Mouse (Mus musculus) brain, embryonic 14.5 days (tissue): ENCODE measurements around the gene Olfr190. TPM values are rescaled to one million over a fixed set of nuclear protein-coding genes. Genes with fewer than 3 reads are reported as not detected.
"Not testable (repeated sequence)": the region's sequence is repeated elsewhere in the genome, so short reads cannot be mapped to it uniquely, and the experiment has no call there.

Experiments used
- DNase-seq: peaks from one replicate; pipeline ENCODE4 v3.0.0-alpha.2; 2011; ENCODE audit warnings: low read depth
- CTCF ChIP-seq: fragments of 200-500 bp; IDR thresholded peaks from 2 replicates; pipeline ENCODE4 v1.5.1; 2012; ENCODE audit warnings: inconsistent platforms, mild to moderate bottlenecking, moderate library complexity, borderline replicate concordance; ENCODE audit not compliant: insufficient read depth, insufficient read length; ENCODE audit errors: extremely low read depth
- POLR2A ChIP-seq: fragments of 200-500 bp; IDR thresholded peaks from 2 replicates; pipeline ENCODE4 v1.6.1; 2012; ENCODE audit warnings: mild to moderate bottlenecking, inconsistent platforms, borderline replicate concordance; ENCODE audit not compliant: poor library complexity, insufficient read depth, insufficient read length, severe bottlenecking; ENCODE audit errors: extremely low read depth
- polyA plus RNA-seq: library from polyadenylated mRNA; depleted of rRNA; stranded (reverse); fragments of >200 nt; gene quantifications from 2 replicates; pipeline ENCODE4 v1.2.3, GENCODE M21; 2012; rRNA removed

The Olfr190 gene
- not detected in 2 replicates for polyA plus RNA-seq

- no peak for DNase-seq
- TF ChIP-seq CTCF (no peak), POLR2A (no peak)
Observed at GRCm38 (mm10) chr16:59077905-59078304, at the start of gene Olfr190. TSS of gene Olfr190 (minus strand) at chr16:59078005.

DNA sequence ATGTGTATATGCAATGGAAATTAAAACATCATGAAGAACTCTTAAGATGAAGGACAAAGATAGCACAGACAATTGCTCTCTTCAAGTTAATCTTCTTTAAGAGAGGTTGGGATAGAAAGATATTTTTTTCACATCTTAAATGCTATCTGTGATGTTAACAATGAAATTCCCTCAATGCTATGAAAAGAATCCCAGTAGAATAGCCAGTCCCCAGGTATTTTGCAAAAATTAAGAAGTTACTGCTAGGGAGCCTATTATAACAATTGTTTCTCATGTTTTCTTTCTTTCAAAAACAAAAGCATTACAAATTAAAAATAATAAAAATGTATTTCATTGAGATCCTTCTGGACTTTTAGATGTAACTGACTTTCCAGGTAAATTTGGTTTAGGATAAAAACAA, 43.2 kb upstream of the Olfr190 start, which contains the start of gene Olfr194:
Olfr194 (minus strand) TSS at position 101 of the 400 bp plus-strand sequence.
- no peak for TF ChIP-seq CTCF
- no peak for TF ChIP-seq POLR2A
- DNase-seq = no peak

DNA sequence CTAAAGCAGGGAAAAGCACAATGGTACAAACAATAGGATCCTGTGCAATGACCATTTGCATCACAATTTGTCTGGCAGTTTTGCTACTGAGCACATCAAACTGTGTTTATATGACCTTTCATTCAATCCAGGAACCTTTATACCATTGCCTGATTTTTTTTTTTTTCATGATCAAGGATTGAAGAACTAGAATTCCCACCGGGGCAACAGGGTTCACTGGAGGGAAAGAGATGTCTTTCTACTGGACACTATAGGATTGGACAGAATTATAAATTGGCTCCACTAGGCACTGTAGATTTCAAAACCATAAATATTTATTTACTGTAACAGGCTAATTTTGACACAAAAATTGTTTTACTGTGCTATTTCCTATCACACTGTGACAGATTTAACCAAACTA, 34.0 kb upstream of the Olfr190 start, which contains the start of gene Olfr193:
Olfr193 (minus strand) TSS at position 101 of the 400 bp plus-strand sequence.
- TF ChIP-seq POLR2A = no peak
- no peak for TF ChIP-seq CTCF
- no peak for DNase-seq

GRCm38 (mm10) chr16:59108522-59108921, 30.7 kb upstream of the Olfr190 start:
- not testable (repeated sequence) for DNase-seq

DNA sequence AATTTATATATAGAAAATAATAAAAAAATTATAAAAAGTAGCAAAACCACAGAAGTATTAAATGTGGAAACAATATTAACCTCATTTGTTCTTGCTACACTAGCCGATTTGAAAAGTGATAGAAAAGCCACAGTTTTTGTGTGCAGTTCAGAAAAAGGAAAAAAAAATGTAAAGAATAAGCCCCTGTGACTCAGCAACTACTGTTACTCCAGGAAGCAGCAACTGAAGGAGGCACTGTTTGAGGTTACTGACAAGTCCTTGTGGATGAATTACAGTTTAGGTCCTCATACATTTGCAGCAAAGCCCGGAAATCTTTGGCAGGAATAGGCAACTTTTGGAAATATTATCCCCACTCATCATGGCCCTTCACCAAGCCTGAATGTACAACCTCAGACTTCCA, 27.5 kb upstream of the Olfr190 start:
- DNase-seq = no peak
- TF ChIP-seq POLR2A (no peak), CTCF (no peak)

DNA sequence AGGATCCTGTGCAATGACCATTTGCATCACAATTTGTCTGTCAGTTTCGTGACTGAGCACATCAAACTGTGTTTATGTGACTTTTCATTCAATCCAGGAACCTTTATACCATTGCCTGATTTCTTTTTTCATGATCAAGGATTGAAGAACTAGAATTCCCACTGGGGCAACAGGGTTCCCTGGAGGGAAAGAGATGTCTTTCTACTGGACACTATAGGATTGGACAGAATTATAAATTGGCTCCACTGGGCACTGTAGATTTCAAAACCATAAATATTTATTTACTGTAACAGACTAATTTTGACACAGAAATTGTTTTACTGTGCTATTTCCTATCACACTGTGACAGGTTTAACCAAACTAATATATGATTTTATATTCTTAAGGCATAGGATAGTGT, 11.9 kb upstream of the Olfr190 start, which contains the start of gene Olfr191:
Olfr191 (minus strand) TSS at position 101 of the 400 bp plus-strand sequence.
- peak; percentile 3 for DNase-seq

DNA sequence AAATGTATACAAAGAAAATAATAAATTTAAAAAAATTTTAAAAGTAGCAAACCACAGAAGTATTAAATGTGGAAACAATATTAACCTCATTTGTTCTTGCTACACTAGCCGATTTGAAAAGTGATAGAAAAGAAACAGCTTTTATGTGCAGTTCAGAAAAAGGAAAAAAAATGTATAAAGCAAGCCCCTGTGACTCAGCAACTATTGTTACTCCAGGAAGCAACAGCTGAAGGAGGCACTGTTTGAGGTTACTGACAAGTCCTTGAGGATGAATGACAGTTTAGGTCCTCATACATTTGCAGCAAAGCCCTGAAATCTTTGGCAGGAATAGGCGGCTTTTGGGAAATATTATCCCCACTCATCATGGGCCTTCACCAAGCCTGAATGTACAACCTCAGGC, 3.3 kb upstream of the Olfr190 start:
- DNase-seq = not testable (repeated sequence)

GRCm38 (mm10) chr16:59073520-59073919, 4.3 kb downstream of the Olfr190 start:
- no peak for DNase-seq
- TF ChIP-seq CTCF (no peak), POLR2A (no peak)

- no peak for TF ChIP-seq POLR2A
- TF ChIP-seq CTCF = no peak
- DNase-seq = no peak
Observed at GRCm38 (mm10) chr16:59071755-59072154, 6.0 kb downstream of the Olfr190 start.

DNA sequence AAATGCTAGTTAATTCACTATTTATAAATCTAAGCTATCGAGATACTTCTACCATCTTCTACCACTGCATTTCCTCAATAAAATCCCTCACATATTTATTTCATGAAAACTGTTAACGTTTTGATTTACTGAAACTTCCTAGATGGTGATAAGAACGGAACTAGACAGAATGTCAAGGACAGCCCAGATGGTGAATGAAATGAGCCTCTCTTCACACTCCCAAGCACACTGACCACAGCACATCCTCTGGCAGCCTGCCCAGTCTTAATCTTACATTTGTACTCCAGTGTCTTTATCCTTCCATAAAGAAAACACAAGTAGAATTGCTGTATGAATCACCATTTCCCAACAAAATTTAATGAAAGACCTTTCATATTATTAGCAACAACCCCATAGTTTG, 15.4 kb downstream of the Olfr190 start:
- DNase-seq = not testable (repeated sequence)

DNA sequence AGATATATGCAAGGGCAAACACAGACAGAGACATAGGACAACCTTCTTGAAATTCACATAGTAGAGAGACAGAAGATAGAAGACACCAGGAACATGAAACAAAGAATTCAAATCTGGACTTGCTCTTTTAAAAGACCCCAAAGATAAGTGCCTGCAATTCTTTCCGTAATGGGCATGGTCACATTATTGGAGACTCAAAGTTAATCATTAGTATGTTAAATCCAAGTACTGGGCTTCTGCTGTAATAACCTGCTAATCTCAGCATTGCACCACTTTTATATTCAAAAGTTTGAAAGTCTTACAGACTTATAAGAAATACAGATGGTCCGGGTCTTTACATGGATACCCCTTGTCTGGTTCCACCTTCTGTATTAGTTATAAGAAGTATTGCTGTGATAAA, 28.5 kb downstream of the Olfr190 start:
- not testable (repeated sequence) for DNase-seq

- no peak for DNase-seq
- TF ChIP-seq CTCF = no peak
- TF ChIP-seq POLR2A = no peak
Observed at GRCm38 (mm10) chr16:59048860-59049259, 28.9 kb downstream of the Olfr190 start.

- no peak for TF ChIP-seq POLR2A
- no peak for TF ChIP-seq CTCF
- no peak for DNase-seq
Observed at GRCm38 (mm10) chr16:59047579-59047978, 30.2 kb downstream of the Olfr190 start.

DNA sequence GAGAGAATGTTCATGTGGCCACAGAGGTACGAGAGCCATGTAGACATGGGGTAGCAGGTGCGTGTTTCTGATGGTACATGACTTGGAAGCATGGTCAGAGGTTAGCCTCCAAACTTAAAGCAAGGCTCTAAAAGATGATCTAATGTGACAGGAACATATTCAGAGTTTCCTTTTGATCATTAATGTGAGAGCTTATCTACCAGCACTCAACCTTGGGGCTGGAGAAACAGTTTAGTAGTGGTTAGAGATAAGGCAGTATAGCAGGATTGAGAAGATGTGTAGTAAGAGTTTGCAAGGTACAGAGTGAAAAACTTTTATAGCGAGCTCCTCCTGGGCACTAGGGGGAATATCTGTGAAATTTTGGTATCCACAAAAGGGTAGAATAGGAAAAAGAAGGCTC, 32.0 kb downstream of the Olfr190 start:
- no peak for DNase-seq
- TF ChIP-seq POLR2A (no peak), CTCF (no peak)

DNA sequence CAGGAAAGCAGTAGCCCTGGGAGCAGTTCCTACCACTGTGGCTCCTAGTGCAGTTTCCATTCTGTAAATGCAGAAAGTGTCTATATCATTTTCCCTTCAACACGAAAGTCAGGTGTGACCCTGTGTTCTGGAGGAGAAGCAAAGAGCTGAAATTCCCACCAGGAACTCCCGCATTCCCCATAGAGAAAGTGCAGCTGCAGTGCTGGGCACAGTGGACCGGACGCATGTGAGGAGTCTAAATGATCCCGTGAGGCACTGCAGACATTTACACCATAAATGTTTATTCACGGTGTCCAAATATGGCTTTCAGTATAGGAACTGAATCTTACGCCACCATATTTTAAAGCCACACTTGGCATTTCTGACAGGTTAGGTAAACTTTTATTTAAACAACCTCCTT, 38.1 kb downstream of the Olfr190 start, which contains the start of gene Olfr187:
Olfr187 (minus strand) TSS at position 58 of the 400 bp plus-strand sequence.
- no peak for DNase-seq
- TF ChIP-seq POLR2A (no peak), CTCF (no peak)
